Mouse (Mus musculus) limb, embryonic 14.5 days (tissue): ENCODE measurements around the gene Wnt3. TPM values are rescaled to one million over a fixed set of nuclear protein-coding genes. Genes with fewer than 3 reads are reported as not detected.

Experiments
- ATAC-seq: fragments of 200-750 bp; cut with Nextera tagmentation; 2 replicates; pipeline ENCODE4 v1.8.0; 2017; ENCODE audit warnings: low read depth, moderate number of reproducible peaks, moderate TSS enrichment; ENCODE audit not compliant: low FRiP score
- DNase-seq: peaks from one replicate; pipeline ENCODE4 v3.0.0-alpha.2; 2015; ENCODE audit warnings: low spot score
- H3K27ac ChIP-seq: fragments of 300-500 bp; sonication (generic); replicated peaks from 2 replicates; pipeline ENCODE4 v1.5.1; 2014; ENCODE audit warnings: low read depth, mild to moderate bottlenecking, low read length, moderate library complexity, mixed read lengths
- H3K27me3 ChIP-seq: fragments of 300-500 bp; sonication (generic); 2 replicates; pipeline ENCODE4 v1.6.1; 2014; ENCODE audit warnings: low read length, mixed read lengths; ENCODE audit not compliant: control insufficient read depth, insufficient read depth
- H3K36me3 ChIP-seq: fragments of 300-500 bp; sonication (generic); 2 replicates; pipeline ENCODE4 v1.6.1; 2014; ENCODE audit warnings: mild to moderate bottlenecking, low read length, moderate library complexity, mixed read lengths; ENCODE audit not compliant: control insufficient read depth, insufficient read depth
- H3K4me1 ChIP-seq: fragments of 300-500 bp; sonication (generic); 2 replicates; pipeline ENCODE4 v1.6.1; 2014; ENCODE audit warnings: antibody characterized with exemption, low read length, mixed read lengths; ENCODE audit not compliant: control insufficient read depth, insufficient read depth
- H3K4me2 ChIP-seq: fragments of 300-500 bp; sonication (generic); replicated peaks from 2 replicates; pipeline ENCODE4 v1.6.1; 2014; ENCODE audit warnings: low read depth, mild to moderate bottlenecking, low read length, moderate library complexity; ENCODE audit not compliant: severe bottlenecking
- H3K4me3 ChIP-seq: fragments of 300-500 bp; sonication (generic); replicated peaks from 2 replicates; pipeline ENCODE4 v1.5.1; 2014; ENCODE audit warnings: low read length
- H3K9ac ChIP-seq: fragments of 300-500 bp; sonication (generic); 2 replicates; pipeline ENCODE4 v1.6.1; 2014; ENCODE audit warnings: mild to moderate bottlenecking, low read depth, low read length, moderate library complexity; ENCODE audit not compliant: severe bottlenecking
- H3K9me3 ChIP-seq: fragments of 300-500 bp; sonication (generic); 2 replicates; pipeline ENCODE4 v1.6.1; 2016; ENCODE audit warnings: low read length; ENCODE audit not compliant: control insufficient read depth
- POLR2A ChIP-seq: fragments of 200-500 bp; IDR thresholded peaks from 2 replicates; pipeline ENCODE4 v1.8.0; 2012; ENCODE audit warnings: inconsistent platforms, mild to moderate bottlenecking, moderate library complexity, borderline replicate concordance; ENCODE audit not compliant: insufficient read depth, insufficient read length; ENCODE audit errors: extremely low read depth
- WGBS: fragments of 180-500 bp; shearing (Covaris S2); extraction: QIAGEN DNeasy Blood & Tissue Kit; methylation state at CpG from one replicate; pipeline ENCODE4 v1.1.7; 2014; 5-methylcytosine and 5-hydroxymethylcytosine counted together
- polyA plus RNA-seq, 2 experiments: library from polyadenylated mRNA; depleted of rRNA in 1 of 2; stranded (reverse) in 1 of 2; unstranded in 1 of 2; fragments of >200 nt; fragmentation: Nextera tagmentation in 1 of 2; extraction: Ambion mirVana in 1 of 2; gene quantifications; 2 replicates each; pipeline versions ENCODE4 v1.2.1 to v1.2.3; 2012 to 2014

The Wnt3 gene
- polyA plus RNA-seq, 2 experiments: 11.9 to 19.1 TPM

GRCm38 (mm10) chr11:103733069-103733468 is 40.9 kb upstream of the Wnt3 start:
- TF ChIP-seq POLR2A: no peak
- no peaks in the 10 kb centered on the region for H3K4me1 ChIP-seq
- ATAC-seq: no peak
- no peaks in the 10 kb centered on the region for H3K27me3 ChIP-seq
- H3K9ac ChIP-seq: no peak overlapping the region
- no peaks in the 10 kb centered on the region for H3K36me3 ChIP-seq
- no peak overlapping the region for H3K4me3 ChIP-seq
- DNase-seq: no peak
- WGBS: 56% methylated on average over 4 of the region's 4 CpGs
- H3K9me3 ChIP-seq: no peaks in the 10 kb centered on the region
- H3K4me2 ChIP-seq: no peak overlapping the region
- no peak overlapping the region for H3K27ac ChIP-seq

- WGBS: 78% methylated on average over 2 of the region's 2 CpGs
- H3K36me3 ChIP-seq: no peaks in the 10 kb centered on the region
- DNase-seq (no peak), ATAC-seq (no peak)
- no peak overlapping the region for H3K9ac ChIP-seq
- no peak overlapping the region for H3K4me2 ChIP-seq
- H3K27ac ChIP-seq: no peak overlapping the region
- no peaks in the 10 kb centered on the region for H3K4me1 ChIP-seq
- no peak overlapping the region for H3K4me3 ChIP-seq
- H3K9me3 ChIP-seq: no peaks in the 10 kb centered on the region
- no peak for TF ChIP-seq POLR2A
- H3K27me3 ChIP-seq: no peaks in the 10 kb centered on the region
These were observed 40.0 kb upstream of the Wnt3 start for GRCm38 (mm10) chr11:103733961-103734360.

GRCm38 (mm10) chr11:103734411-103735045 is 39.4 kb upstream of the Wnt3 start:
- Histone ChIP-seq H3K9ac (no peak overlapping the region), H3K36me3 (no peaks in the 10 kb centered on the region), H3K4me2 (no peak overlapping the region), H3K4me1 (no peaks in the 10 kb centered on the region), H3K4me3 (no peak overlapping the region), H3K27ac (no peak overlapping the region), H3K27me3 (no peaks in the 10 kb centered on the region), H3K9me3 (no peaks in the 10 kb centered on the region)
- 69% methylated on average over 5 of the region's 5 CpGs for WGBS
- DNase-seq: no peak
- no peak for TF ChIP-seq POLR2A
- no peak for ATAC-seq

- H3K27ac ChIP-seq: no peak overlapping the region
- no peaks in the 10 kb centered on the region for H3K27me3 ChIP-seq
- H3K9me3 ChIP-seq: no peaks in the 10 kb centered on the region
- no peaks in the 10 kb centered on the region for H3K4me1 ChIP-seq
- no peak overlapping the region for H3K4me3 ChIP-seq
- no peak for DNase-seq
- TF ChIP-seq POLR2A: no peak
- no peak overlapping the region for H3K9ac ChIP-seq
- no peak for ATAC-seq
- no peaks in the 10 kb centered on the region for H3K36me3 ChIP-seq
- H3K4me2 ChIP-seq: no peak overlapping the region
- WGBS: 70% methylated on average over 19 of the region's 19 CpGs
These were observed 38.7 kb upstream of the Wnt3 start for GRCm38 (mm10) chr11:103735046-103735781.

GRCm38 (mm10) chr11:103749306-103750089 is 24.5 kb upstream of the Wnt3 start, which contains the start of gene Wnt9b:
Gene Wnt9b (minus strand): TSS chr11:103749821.
- Histone ChIP-seq H3K4me3 (peak within 1 kb of the TSS; percentile 40), H3K27me3 (peaks cover 40% of the 10 kb centered on the region), H3K27ac (no peak within 1 kb of the TSS), H3K9ac (peak within 1 kb of the TSS; percentile 31; the same call in 1 of the 2 replicates), H3K4me1 (peaks cover 7% of the 10 kb centered on the region), H3K9me3 (no peaks in the 10 kb centered on the region), H3K36me3 (no peaks in the 10 kb centered on the region), H3K4me2 (peak within 1 kb of the TSS; percentile 82)
- TF ChIP-seq POLR2A: no peak
- WGBS: under 1% methylated on average over 39 of the region's 68 CpGs
- DNase-seq (no peak), ATAC-seq (no peak)
